Mouse (Mus musculus) MN1 (cell line): ENCODE data around the gene Hadhb.

Experiments used
- DNase-seq: peaks from one replicate; pipeline ENCODE4 v3.0.0-alpha.2; 2016; ENCODE audit warnings: low spot score

Gene Hadhb

DNA sequence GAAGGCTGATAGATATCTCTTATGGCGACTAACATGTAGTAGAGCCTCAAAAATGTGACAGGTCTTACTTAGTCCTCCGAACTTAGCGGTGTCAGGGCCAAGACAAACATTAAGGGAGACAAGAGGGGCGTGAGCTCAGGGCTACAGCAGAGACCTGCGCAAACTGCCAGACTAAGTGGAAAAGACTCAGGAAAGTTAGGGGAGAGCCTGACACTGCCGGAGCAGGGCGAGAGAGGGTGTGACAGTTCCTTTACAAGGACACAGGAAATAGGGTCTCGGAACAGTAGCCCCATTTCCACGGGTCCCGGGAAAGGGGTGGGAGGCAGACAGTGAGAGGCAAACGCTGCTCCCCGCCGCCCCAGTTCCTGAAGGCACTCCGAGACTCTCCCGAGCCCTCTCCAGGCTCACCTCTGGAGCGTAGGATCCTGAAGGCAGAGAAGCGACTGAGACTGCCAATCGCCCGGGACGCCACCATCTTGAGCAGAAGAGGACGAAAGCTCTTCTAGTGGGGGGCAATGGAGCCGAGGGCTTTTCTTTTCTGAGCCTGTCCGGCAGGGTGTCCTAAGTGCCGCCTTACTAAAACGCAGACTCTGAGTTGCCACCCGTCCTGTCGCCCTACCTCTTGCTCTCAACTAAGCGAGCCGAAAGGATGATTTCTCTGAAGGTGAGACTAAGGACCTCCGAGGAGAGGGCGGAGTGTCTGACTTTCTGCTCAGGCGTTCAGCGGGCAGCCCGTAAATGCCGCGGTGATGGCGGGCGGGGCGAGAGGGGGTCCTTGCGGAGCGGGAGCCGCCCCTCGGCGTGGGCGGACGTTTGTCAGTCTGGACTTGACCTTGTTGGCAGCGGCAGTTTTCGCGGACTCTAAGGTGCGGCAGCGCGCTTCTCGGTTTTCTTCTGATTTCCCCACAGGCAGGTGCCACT lies at the start of gene Hadhb, which contains the start of gene Hadha:
Gene Hadhb (plus strand): TSS at position 775 of the 921 bp plus-strand sequence.
Gene Hadha (minus strand): TSS at position 689 of the 921 bp plus-strand sequence.
- peak; percentile 89 for DNase-seq

DNA sequence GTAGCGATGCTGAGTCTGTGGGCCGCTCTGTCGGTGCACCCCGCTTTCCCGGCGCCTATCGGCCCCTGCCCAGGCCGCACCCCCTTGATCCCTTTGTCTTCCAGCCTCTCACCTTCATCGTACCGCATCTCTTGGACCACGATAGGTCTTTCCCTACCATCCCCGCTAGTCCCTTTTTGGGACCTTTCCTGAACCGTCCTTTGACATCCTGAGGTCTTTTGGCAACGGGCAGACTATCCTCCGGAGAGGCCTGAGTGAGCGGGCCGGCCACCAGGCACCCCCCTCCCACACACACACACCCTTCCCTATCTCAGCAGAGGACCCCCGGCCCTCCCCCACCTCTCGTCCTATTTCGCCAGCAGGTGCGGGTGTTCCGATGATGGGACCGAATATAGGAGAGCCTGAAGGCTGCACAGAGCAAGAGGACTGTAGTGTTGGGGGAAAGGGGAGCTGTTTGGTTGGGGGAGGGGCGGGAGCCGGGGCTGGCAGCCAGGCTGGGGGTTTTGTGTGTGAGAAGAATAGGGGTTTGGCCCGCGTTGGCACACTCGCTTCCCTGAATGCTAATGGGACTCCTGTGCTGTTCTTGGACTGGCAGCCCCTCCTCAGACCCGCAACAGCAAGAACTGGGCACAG lies 49.3 kb upstream of the Hadhb start, which contains the start of gene 3110082J24Rik:
Gene 3110082J24Rik (minus strand): TSS at position 419 of the 633 bp plus-strand sequence.
- no peak for DNase-seq

DNA sequence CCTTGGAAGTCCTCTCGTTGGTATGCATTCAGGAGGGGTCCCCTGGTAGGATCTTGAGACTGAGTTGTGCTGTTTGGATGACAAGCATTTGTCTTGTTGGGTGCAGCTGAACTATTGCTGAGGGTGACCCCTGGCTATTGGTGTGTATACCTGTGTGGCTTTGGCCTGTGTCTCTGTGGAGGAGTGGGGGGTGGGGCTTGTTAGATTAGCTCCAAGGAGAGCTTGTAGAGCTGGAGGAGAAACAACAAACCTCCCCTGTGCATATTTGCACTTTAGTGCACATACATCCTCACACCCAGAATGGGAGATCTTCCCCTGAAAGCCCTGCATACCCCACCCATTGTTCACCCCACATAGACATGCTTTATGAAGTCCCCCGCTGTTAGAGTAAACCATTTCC lies 48.3 kb upstream of the Hadhb start:
- DNase-seq, result no peak

DNA sequence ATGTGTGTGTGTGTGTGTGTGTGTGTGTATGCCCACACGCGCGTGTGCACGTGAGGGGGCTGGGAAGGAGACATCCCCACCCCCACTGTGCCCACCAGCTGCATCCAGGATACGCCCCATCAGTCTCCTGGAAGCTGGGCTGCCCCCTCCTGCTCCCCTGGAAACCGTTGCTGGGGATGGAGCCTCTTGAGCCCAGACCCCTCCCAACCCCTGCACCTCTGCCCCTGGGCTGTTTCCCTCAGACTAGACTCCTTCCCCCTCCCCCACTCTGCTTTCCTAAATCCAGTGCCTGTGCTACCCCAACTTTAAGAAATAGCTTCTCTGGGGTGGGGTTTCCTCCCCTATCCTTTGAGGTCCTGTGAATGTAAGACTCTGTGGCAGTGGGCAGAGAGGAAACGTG lies 47.9 kb upstream of the Hadhb start:
- no peak for DNase-seq

DNA sequence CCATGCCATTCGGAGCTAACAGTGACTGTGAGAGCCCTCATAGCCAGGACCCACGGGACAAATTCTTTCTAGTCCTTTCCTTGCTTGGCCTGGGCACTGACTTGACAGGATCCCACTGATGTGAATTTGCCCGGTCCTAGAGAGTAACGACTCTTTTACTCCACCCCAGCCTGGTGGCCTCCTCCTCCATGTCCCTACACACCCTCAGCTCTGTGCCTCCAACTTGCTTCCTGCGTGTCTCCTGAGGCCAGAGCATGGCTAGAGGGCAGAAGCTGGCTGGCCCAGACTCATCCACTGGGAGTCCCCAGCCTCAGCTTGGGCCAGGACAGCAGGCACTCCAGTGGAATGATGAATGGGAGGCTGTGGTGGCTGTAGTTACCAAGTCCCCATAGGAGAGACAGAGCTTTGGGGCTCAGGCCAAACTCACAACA lies 47.4 kb upstream of the Hadhb start:
- peak; percentile 31 for DNase-seq

DNA sequence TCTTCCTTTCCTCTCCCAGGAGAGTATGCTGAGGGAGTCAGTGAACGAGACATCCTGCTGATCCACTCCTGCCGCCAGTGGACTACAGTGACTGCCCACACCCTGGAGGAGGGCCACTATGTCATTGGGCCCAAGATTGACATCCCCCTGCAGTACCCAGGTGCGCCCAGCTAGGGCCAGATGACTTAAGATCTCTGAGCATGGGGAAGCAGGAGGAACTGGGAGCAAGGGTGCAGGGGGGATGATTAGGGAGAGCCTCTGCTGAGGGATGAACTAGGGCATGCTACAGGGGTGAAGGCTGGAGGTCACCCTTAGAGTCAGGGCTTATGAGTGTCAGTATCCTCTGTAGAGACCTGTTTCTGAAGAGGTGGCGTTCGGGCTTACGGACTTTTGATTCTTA lies 46.8 kb upstream of the Hadhb start:
- no peak for DNase-seq

DNA sequence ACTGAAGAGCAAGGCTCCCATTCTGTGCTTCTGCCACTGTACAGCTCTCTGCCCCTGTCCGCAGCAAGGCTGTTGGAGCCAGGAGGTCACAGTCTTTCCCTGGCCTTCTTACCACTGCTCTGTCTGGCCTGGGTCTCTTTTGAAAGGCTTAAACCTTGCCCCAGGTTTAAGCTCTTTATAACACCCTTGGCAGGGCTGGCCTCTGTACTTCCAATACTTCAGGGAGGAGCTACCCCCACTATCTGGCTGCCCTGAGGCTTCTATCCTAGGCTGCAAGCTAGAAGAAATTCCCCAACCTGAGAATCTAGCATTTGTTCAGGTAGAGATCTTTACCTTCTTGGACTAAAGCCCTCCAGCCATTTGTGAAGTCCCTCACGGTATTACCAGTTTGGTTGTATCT lies 45.1 kb upstream of the Hadhb start:
- DNase-seq, result no peak

DNA sequence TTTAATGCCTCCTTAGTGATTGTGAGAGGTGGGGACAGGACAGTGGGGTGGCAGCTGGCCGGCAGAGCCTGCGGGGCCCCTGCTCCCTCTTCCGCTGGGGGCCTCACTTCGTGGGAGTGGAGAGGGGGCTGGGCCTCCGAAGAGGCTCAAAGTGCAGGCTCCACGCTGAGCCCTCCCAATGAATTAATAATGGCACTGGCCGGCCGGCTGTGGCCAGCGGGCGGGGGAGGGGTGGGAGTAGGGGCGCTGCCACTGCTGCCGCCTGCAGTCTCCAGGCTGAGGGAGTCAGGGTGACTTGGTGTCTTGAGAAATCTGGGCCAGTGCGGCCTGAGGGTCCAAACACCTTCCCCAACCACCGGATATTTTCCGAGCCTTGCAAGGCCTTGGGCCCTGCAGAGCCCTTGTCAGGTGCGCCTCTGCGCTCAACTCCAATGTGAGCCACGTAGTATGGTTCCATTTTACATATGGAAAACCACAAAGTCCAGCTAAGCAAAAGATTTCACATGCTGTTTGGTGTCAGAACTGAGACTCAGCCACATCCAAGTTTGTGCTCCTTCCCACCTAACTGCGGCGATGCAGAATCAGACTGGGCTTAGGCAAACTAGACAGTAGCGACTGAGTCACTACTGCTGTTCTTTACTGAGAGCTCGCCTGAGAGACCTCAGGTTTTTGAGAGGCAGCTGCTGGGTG lies 44.5 kb upstream of the Hadhb start:
- no peak for DNase-seq

DNA sequence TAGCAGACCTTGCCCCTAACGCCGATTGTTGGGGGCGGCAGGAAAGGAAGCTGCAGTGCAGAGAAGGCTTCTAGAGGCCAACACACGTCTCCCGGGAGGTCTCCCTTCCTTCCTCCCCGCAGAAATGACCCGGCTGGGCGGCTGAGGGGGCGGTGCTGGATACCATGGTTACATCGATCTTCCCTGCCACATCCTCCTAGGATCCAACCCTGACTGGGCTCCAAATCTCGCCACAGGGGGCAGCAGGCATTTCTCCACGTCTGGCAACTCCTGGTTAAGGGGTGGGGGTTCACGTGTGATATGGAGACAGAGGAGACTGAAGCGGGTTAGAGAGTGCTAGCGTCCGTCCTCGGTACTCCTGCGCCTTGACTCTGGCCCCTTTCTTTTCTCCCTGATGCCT lies 43.9 kb upstream of the Hadhb start:
- peak; percentile 89 for DNase-seq

DNA sequence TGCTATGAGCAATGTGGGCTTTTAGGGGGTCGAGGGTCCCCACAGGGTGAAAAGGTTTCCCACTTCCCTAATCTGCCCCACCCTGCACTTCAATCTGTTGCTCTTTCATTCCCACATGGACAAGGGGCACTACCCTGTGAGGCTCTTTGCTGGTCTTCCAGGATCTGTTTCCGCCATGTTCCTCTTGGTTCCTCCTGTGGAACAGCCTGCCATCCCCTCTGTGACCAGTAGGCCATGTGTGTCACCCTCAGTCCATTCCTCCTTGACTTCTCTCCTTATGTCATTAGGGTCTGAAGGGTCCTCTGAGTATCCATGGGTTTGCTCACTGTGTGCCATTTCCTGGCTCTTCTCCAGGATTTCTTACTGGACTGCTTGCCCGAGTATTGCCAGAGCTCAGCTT lies 43.3 kb upstream of the Hadhb start:
- peak; percentile 16 for DNase-seq

DNA sequence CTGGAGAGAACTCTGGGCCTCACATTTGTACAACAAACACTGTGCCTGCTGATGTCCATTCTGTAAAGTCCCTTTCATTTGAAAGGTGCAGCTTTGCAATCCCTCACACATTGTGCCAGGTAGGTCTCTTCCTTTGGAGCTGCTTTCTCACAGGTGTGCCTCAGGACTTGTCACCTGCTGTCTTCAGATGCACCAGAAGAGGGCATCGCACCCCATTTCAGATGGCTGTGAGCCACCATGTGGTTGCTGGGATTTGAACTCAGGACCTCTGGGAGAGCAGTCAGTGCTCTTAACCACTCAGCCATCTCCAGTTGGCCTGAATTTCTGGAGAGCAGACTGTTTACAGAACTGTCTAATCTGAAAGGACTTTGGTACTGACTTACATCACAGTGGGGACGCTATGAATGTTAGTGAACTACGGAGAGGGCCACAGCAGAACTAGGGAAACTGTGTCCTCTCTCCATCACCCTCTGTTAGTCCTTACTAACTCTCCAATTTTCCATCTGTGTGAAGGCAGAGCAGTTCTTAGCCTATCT lies 42.4 kb upstream of the Hadhb start:
- no peak for DNase-seq

DNA sequence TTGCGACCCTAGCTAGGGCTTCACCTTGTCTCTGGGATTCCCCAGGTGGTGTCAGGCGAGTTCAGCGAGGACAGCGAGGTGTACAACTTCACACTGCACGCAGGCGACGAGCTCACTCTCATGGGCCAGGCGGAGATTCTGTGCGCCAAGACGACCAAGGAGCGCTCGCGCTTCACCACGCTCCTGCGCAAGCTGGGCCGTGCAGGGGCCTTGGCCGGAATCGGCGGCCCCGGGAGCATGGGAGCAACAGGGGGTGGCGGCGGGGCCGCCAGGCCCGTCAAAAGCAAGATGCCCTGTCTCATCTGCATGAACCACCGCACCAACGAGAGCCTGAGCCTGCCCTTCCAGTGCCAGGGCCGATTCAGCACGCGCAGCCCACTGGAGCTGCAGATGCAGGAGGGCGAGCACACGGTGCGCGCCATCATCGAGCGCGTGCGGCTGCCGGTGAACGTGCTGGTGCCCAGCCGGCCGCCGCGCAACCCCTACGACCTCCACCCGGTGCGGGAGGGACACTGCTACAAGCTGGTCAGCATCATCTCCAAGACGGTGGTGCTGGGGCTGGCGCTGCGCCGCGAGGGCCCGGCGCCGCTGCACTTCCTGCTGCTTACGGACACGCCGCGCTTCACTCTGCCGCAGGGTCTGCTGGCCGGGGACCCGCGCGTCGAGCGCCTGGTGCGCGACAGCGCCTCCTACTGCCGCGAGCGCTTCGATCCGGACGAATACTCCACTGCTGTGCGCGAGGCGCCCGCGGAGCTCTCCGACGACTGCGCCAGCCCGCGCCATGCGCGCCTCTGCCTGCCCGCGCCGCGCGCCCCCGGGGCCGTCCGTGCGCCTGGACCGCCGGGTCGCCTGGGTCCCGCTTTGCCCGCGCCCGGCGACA lies 40.9 kb upstream of the Hadhb start:
- DNase-seq, result no peak

DNA sequence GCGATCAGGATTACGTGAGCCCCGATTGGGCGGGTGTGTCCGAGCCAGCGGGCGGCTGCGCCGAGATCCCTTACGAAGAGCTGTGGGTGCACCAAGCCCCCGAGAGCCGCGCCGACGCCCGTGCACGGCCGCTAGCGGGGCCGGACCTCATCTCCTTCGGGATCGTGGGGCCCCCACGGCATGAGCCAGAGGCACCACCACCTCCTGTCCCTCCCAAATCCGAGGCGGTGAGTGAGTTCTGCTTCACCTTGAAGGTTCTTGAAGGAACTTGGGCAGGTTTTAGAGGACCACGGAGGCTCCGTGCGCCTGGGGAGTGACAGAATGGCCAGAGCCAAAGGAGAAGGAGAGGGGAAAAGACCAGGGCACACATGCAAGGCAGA lies 40.3 kb upstream of the Hadhb start:
- no peak for DNase-seq

DNA sequence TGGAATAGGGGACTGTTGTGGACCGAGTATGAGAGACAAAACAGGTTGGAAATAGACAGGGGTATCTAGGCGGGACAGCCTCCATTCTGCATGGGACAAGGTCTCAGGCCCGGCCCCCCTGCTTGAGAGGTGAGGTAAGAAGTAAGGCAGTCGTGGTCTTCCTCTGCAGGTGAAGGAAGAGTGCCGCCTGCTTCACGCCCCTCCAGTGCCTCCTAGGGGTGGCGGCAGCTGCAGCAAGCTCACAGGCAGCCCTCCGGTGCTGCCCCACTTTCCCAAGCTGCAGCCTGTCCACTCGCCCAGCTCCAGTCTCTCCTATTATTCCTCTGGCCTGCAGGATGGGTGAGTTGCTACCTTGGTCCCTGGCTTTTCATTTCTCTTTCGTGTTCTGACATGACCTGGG lies 39.3 kb upstream of the Hadhb start:
- DNase-seq, result no peak

DNA sequence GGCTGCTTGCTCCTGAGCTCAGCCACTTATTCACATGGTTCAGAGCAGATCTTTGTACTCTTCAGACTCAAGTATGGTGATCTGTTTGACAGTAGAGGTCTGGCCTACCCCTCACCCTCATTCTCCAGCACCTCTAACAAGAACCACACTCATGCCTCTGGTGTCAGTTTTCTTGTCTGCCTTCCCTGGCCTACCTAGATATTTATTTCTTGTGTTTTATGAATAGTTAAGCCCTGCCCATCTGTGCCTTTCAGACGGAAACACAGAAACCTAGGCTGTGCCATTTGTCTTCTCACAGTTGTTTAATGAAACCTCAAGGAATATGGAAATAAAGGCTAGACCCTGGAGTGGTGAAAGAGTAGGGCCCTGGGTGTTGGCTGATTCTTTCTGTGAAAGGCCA lies 37.0 kb upstream of the Hadhb start:
- no peak for DNase-seq

DNA sequence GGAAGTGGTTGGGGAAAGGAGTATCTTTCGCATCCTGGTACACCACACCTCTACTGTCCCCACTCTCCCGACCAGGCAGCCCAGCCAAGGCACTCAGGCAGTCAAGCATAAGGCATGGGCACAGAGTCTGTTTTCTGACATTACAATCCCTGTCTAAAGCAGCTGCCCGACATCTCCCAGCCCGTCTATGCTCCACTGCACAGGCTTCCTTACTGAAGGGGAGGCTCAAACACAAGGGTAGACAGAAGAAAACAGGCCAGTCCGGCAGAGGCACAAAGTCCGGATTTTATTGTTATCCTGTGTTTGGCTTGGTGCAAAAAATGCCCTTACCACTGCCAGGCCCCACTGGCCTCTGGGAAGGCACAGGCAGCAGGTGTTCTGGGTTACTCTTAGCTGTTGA lies 35.9 kb upstream of the Hadhb start:
- DNase-seq, result no peak

DNA sequence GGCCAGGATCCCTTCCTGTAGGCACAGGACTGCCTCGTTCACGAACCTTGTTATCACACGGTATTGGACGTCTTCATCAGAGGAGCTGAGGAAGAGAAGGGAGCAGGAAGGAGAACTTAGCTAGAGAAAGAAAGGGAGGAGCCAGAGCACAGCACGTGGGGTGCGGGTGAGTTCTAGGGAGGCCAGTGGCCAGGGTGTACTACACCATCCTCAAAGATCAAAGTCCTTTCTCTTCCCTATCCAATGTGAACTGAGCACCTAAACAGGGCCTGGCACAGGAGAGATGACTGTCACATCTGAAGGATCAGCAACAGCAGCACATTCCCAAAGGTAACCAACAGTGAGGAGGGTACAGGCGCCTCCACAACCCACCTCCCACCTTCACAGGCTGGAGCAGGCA lies 34.9 kb upstream of the Hadhb start:
- no peak for DNase-seq

DNA sequence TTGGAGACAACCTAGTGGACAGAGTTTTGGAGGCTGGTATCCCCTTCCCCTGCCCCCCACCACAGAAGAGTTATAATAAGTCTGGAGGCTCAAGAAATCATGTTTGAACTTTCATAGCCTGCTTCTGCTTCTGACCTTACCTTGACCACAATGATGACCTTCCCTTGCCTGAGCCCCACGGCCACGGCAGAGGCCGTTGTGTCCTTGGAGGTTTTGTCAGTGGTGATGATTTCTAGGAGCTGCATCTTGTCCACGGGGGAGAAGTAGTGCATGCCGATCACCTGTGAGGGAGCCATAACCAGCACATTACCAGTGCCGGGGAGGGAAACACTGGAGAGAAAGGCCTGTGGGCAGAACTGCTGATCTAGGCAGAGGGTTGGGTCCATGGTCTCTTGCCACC lies 32.6 kb upstream of the Hadhb start:
- DNase-seq, result no peak

DNA sequence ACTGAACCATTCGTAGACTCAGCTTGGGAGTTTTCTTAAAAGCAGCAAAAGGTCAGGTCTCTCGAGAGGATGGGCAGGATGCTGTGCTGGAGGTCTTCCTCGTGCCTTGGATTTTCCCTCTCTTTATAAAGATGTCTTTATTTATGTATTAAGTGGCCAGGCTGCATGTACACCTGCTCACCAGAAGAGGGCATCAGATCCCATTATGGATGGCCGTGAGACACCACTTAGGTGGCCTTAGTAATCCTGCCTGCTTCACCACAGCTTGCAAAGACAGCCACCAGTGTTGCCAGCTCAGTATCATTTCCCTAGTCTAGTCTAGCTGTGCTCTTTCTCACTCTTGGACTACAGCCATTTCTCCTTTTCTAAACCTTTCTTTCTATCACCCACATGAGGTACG lies 29.5 kb upstream of the Hadhb start:
- peak; percentile 38 for DNase-seq

DNA sequence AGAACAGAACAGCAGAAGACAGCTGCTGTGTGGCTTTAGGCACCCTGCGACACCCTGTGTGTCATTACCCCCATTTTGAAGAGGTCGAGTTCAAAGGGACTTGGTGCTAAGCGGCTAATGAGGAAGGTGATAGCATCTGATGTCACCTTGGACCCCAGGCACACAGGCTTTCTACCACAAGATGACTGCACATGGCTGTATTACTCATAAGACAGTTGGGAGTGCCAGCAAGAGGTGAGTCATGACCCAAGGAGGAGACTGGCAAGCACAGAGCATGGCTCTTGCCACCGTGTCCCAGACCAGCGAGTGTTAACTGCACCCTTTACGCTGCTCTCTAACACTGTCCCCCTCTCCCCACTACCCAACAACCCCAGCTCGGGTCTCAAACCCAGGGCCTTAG lies 28.3 kb upstream of the Hadhb start:
- DNase-seq, result peak; percentile 71

DNA sequence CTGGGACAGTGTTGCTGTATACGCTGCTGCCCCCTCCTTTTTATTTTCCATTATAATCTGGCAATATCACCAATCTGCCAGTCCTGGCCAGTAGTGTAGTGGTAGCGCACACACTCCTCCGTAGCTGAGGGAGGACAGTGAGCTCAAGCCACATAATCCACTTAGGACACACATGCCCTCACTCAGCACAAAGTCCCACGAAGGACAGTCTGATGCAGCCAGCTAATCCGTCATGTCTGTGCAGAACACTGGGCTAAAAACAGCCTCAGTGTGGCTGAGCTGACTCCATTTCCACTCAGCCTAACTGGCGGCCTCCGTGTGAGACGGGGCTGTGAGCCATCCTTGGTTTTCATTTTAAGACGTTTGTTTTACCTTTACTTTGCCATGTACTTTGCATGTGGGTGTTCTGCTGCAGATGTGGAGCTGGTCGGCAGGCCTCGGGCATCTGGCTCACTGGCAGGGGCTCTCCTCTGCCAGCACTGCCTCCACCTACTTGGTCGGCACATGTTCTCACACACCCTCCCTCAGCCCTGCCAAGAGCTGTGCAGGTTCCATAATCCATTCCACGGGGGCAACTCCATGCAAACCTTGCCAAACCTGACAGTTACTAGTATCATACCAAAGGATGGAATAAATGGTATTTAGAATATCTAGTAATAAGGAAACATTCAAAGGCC lies 27.0 kb upstream of the Hadhb start:
- DNase-seq, result no peak
